Mouse (Mus musculus): ENCODE measurements around the gene Ldhc.

Ldhc gene

DNA sequence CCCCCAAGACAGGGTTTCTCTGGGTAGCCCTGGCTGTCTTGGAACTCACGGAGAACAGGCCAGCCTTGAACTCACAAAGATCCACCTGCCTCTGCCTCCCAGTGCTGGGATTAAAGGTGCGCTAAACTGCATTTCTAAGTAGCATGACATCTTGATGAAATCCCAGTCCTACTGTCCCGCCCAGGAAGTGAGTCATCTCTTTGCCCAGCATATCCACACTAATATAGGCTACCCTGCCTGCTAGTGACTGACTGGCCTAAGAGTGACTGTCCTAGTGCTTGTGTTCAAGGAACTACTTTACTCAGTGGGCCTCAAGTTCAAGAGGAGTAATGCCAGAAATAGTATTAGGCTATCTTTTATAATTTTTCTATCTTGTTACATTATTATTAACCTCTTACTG is 55.4 kb downstream of the Ldhc start:
- in situ Hi-C loops (cut with MseI, MboI) = no loop called here

GRCm38 (mm10) chr7:46918678-46919371 is 57.8 kb downstream of the Ldhc start:
- in situ Hi-C loops (cut with MseI, MboI) = no loop called here

DNA sequence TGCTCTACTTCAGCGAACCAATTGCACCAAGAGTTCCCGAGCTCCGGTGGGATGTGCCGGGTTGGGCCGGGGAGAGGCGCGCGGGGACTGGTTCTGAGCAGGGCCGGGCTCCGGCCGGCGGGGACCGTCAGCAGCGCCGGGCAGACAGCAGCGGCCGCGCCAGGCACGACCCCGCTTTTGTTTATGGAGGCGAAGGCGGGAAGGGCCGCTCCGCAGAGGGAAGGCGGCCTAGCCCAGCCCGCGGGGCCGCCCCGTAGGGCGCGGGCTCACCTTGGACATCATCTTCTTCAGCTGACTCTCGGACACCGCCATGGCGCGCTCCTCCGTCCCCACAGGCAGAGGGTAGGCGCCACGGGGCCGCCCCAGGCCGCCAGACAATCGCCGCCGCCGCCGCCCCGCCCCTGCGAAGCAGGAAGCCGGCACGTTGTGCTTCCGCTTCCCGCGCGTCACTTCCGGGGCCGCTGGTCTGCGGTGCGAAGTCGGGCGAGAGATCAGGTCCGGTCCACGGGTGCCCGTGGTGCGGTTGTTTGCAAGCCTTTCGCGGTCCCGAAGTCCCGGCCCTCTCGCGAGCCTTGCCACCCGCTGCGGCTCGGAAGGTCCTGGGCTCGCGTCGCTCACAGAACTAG is 58.7 kb downstream of the Ldhc start, which contains the start of gene Tsg101:
Gene Tsg101 (minus strand): TSS at position 419 of the 626 bp plus-strand sequence.
- in situ Hi-C loops (cut with MseI, MboI) = no loop called here

DNA sequence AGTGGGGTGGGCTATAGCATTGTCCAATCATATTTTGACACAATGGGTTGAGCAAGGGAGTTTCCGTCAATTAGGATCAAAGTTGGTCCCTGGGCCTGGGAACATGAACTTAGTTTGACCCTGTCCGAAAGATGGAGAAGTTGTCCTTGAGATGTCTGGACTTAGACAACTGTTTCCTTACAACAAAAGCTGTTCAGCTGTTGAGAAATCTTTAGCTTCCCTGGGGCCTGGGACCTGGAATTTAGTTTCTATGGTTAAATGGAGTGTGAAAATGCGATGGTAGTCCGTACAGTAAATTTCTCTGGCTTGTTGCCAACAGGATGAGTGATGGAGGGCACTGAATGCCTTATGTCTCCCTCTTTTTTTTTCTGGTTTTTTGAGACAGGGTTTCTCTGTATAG is 61.1 kb downstream of the Ldhc start:
- in situ Hi-C loops (cut with MseI, MboI) = no loop called here
